Mouse (Mus musculus): Measurements from ENCODE around the gene Soat2.
A peak's percentile ranks its signal among the peaks of the same experiment; 100 is the strongest.
"Not testable (repeated sequence)": the region's sequence is repeated elsewhere in the genome, so short reads cannot be mapped to it uniquely, and the experiment has no call there.

Soat2 gene

DNA sequence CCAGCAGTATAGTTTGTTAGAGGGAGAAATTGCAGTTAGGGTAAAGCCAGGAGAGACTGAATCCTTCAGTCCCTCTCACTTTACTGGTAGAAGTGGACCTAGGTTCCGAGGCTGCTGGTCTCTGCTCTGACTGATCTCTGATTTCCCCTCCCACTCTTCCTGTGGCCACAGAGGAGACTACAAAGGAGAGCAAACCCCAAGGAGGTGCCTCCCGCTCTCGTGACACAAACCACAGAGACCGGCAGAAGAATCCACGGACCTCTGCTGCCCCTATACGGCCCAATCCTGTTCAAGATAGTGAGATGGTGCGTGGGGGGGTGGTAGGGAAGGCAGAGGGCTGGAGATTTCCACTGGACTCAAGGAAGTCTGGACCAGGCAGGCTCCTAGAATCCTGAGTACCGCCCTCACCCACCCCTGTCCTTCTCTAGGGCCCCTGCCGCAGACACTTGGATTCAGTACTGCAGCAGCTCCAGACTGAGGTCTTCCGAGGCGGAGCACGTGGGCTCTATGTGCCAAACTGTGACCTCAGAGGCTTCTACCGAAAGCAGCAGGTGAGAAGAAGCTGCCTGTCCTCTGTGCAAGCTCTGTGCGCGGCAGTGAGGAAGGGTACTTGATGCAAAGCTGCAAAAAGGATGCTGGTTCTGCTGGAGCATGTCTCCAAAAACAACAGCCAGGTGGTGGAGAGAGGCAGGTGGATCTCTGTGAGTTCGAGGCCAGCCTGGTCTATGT, 2.5 kb upstream of the Soat2 start:
- DNase-seq = no peak

DNA sequence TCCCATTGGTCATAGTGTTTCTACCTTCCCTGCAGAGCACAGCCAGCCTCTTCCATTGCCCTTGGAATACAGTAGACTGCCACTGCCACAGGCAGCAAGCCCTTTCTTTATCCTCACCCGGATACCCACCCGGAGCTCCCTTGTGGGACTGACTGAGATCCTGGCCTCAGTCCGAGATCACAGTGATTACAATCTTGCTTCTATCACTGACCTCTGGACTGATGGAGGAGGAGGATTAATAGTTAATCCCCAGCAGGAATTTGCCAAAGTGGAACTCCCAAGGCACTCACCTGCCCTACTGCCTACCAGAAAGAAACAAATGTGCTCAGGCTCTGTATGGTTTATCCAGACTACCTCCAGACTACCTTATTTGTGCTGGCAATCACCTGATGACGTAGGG, 765 bp upstream of the Soat2 start:
- DNase-seq = no peak

DNA sequence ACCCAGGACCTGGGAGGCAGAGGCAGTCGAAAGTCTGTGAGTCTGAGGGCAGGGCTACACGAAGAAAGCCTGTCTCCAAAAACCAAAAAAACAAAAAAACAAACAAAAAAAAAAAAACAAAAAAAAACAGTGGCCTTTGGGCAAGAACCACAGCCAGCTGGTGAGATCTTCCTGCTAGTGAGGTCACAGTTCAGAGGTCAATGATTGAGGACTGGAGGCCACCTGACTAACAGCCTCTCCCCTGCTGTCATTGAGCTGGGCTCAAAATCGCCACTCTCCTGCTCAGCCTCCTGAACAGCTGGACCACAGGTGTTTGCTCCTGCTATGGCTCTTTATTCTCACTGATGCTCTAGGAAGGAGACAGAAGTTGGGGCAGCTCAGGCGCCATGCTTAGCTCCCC, 2.3 kb downstream of the Soat2 start:
- DNase-seq = no peak

DNA sequence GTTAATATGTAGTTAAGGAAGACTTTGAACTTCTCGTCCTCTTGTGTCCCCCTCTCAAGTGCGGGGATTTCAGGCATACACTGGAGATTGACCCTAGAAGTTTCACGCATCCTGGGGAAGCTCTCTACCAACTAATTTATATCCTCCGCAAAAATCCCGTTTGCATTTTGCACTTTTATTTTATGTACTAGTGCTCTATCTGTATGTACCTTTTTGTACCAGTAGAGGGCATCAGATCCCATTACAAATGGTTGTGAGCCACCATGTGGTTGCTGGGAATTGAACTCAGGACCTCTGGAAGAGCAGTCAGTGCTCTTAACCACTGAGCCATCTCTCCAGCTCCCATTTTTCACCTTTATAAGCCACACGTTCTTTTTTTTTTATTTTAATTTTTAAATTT, 4.7 kb downstream of the Soat2 start:
- not testable (repeated sequence) for DNase-seq

DNA sequence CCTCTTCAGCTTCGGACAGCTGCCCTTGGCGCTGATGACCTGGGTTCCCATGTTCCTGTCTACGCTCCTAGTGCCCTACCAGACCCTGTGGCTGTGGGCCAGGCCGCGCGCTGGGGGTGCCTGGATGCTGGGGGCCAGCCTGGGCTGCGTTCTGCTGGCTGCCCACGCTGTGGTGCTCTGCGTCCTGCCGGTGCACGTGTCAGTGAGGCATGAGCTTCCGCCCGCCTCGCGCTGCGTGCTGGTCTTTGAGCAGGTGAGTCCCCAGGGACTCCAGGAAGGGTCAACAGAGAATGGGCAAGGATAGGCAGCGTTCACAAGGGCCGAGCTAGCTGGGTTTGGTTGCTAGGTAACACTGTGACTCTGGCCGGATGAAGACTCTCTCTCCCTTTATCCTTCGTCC, 6.5 kb downstream of the Soat2 start:
- no peak for DNase-seq

DNA sequence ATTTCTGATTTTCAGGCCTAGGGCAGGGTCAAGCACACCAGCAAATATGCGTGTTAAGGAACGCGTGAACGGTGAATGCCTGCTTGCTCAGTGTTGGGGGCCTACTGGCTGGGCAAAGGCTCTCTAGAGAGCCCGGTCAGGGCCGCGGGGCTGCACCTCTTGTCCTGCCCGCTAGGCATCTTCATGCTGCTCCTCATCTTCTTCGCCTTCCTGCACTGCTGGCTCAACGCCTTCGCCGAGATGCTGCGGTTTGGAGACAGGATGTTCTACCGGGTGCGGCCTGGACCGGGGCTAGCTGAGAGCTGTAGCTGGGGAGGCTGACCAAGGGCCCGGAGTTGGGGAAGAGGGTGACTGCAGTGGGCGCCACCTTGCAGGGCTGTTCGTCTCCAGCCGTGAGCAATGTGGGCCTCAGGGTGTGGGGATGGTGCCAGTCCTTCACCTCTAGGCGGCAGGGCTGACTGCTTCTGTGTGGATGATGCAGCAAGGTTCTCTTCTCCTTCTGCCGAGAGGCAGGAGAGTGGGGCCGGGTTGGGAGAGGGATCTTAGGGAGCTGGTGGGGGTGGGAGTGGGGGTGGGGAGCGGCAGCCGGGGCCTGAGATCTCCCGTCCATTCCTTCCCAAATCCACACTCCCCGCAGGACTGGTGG, 10.2 kb downstream of the Soat2 start:
- peak; percentile 33 for DNase-seq

DNA sequence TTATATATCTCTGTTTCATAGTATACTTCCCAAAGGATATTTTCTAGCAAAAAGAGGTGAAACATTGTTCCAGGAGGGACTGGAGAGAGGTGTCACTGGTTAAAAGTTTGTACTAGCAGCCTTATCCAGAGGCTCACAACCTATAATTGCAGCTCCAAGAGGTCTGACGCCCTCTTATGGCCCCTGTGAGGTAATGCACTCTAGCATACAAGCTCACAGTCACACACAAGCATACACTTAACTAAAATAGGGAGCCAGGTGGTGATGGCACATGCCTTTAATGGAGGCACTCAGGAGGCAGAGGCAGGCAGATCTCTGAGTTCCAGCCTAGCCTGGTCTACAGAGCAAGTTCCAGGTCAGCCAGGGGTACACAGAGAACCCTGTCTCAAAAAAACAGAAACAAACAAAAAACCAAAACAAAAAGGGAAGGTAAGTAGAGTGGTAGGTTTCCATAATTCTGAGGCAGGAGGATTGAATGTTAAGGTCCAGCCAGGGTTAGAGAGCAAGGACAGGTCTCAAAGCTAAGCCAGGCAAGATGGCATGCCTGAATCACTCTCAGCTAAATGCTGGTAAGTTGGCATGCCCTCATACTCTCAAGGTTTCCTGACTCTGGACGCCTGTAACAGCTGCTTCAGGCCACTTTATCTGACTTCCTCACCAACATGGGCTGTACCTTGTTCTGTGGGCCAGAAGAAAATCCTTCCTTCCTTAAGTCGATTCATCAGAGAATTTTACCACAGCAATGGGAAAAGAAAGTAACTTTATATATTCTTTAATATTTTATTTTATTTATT, 13.8 kb downstream of the Soat2 start:
- DNase-seq = no peak

DNA sequence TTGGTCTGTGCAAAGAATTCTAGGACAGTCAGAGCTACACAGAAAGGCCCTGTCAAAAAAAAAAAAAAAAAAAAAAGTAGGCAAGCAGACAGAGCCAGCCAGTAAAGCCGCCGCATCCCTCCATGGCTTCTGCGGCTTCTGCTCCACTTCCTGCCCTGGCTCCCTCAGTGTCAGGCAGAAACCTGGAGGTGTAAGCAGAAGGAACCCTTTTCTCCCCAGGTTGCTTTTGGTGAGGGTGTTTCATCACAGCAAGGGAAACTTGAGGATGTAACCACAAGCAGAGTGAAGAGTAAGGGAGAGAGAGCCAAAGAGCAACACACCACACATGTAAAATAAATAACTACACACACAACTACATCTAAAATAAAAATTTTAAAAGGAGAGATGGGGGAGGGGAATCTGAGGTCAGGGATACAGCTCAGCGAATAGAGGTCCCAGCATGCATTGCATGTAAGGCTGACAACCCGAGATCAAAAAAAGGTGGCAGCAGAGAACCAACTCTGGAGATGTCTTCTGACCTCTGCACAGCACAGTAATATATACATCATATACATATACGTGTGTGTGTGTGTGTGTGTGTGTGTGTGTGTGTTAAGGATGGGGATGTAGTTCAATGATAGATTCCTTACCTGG, 15.3 kb downstream of the Soat2 start:
- DNase-seq = peak; percentile 56

DNA sequence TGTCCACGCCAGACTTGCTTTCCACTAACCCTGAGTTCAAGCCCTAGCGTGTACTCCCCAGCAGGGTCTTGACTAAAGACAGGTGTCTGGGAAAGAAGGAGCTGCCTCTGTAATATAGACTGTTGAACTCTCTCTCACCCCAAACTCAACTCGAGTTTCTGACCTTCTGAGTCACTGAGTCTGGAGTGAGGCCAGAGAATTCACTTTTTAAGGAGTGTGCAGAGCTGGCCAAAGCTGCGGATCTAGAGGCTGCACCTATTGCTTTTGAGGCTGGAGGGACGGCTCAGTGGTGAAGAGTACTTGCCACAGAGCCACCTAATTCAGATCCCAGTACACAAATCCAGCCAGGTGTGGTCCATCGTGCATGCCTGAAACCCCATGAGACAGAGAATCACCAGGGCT, 17.3 kb downstream of the Soat2 start:
- DNase-seq = no peak

DNA sequence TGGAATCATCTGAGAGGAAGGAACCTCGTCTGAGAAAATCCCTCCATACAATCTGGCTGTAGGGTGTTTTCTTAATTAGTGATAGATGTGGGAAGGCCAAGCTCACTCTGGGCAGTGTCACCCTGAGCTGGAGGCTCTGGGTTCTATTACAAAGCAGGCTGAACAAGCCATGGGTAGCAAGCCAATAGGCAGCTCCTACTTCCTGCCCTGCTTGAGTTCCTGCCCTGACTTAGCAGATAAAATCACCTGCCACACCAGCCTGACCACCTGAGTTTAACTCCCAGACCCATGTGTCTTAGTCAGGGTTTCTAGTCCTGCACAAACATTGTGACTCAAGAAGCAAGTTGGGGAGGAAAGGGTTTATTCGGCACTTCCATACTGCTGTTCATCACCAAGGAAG, 18.7 kb downstream of the Soat2 start:
- no peak for DNase-seq

DNA sequence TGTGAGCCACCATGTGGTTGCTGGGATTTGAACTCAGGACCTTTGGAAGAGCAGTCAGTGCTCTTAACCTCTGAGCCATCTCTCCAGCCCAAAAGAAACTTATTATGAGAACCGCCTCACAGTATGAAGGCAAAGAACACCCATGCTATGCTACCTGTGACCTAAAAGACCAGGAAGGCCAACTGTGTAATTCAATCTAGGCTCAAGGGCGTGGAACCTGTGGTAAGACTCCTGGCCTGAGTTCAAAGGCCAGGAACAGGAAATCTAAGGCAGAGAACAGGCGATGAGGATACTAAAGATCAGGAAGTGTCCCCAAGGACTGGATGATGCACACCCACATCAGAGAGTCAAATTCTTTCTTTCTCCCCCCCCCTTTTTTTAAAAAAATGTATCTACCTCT, 23.3 kb downstream of the Soat2 start:
- no peak for DNase-seq

DNA sequence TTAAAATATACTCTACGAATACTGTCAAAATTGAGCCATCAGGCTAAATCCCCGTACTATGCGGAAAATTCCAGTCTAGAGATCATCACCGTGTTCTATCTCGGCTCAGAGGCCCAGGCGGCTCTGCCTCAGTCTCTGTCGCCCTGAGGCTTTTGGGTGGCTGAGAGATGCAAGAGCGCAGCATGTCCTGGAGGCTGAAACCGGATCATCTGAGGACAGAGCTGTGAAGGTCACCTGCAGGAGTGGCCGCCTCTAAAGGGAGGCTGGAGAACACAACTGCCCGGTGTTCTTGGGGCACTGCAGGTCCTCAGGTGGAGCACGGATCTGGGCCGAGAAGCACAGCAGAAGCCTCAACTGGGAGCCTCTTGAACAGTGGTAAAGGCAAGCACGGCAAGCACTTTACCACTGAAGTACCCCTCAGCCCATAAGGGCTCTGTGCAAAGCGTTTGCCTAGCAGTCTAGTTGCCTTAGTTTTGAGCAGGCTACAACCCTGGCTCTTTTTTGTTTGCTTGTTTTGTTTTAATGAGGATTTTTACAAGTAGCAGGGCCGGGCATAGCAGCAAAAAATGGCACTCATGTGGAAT, 25.5 kb downstream of the Soat2 start:
- DNase-seq = no peak

DNA sequence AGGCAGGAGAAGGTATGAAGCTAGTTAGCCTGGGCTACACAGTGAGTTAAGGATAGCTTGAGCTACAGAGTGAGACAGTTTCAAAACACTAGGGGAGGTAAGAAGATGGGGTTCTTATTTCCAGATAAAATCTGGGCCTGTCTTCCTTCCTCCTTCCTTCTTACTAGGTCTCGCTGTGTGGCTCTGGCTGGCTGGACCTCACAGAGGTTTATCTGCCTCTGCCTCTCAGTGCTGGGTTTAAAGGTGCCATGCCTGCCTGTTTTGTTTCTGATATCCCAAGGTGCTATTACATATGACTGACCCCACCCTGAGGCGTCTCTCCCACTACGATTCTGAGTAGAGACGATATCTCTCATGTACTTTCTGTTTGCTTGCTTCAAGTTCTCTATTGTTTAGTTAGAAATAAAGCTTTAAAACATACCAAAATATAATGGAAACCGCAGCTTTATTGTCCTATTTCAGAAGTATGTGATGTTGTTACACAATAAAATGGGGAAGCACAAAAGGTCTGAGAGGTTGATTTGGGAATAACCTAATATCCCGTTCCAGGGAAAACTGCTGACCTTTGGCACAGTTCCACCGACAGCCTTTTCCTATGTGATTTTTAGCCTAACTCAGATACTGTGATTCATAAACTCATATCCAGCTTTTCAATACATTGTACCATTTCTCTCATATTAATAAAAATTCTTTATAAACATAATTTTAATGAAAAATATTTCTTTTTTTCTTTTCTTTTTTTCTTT, 26.4 kb downstream of the Soat2 start:
- no peak for DNase-seq

DNA sequence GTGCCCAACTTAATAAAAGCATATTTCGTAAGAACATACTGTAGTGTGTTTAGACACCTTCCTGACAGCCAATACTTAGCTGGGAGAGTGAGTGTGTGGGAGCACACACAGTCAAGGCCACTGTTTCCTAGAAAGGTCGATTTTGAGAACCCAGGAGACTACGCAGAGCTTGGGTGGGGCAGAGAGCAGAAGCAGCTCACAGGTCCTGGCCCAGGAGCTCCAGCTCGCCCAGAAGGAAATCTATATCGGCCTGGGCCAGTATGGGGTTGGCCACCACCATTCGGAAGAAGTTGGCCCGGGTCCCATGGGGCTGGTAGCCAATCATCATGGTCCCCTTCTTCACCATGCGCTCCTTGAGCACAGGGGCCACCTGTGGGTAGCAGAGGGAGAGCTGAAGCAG, 27.1 kb downstream of the Soat2 start:
- no peak for DNase-seq

DNA sequence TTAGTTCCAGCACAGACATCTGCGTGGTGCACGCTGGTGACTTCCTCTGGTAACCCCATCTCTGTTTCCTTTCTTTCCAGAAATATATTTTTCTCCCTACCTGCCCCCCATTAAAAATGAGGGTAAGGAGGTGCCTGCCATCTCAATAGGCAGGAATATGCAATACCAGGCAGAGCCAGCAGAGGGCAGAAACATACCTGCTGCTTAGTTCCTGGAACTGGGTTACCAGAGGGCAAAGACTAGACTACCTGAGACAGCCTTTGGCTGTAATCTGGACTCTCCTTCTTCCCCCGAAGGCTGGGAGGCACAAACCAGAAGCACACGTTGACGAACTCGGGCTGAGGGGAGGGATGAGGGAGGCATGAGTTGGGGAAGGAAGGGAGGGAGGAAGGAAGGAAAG, 28.0 kb downstream of the Soat2 start:
- DNase-seq = peak; percentile 88

DNA sequence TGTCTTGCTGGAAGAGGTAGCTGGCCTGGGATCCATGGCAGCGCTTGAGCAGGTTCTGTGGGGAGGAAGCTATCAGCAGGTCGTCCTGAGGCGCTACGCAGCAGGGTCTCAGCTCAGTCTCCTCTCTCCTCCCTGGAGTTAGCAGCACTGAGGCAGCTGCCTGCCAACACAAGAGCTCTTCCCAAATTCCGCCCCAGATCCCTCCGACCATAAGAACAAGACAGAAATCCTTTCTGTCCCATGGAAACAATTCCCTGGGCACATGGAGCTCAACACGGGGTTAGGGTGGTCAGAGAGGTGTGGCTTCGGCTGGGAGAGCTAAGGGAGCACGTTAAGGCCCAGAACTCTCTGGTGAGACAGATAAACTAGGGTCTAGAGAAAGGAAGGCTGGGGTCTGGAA, 28.8 kb downstream of the Soat2 start:
- DNase-seq = no peak

DNA sequence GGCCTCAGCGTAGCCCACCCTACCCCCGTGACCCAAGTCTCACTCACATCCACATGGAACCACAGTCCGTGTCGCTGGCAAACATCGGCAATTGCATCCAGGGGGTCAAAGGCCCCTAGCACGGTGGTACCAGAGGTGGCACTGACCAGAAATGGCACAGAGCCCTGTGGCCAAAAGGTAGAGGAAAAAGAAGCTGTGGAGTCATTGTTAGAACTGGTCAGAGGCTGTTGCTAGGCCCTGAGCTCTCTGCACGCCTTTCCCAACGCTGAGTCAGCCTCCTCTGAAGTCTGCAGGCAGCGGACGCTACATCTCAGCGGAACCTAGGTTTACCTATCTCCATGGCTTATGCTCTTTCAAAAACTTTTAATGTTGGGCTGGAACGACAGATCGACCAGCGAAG, 29.6 kb downstream of the Soat2 start:
- no peak for DNase-seq

DNA sequence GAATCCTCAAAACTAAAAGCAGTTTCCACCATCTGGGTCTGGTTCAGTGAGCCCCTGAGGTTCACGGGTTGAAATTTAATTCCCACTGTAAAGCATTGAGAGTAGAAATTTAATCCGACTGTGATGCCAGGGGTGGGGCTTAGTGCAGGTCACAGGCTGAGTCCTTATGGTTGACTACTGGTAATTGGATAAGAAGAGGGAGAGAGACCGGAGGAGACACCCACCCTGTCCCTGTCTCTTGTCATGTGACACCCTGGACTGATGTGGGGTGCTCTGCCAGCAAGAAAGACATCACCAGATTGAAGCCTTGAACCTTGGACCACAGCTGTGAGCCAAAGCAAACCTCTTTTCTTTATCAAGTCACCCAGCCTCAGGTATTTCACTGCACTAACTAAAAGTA, 32.8 kb downstream of the Soat2 start:
- DNase-seq = no peak

DNA sequence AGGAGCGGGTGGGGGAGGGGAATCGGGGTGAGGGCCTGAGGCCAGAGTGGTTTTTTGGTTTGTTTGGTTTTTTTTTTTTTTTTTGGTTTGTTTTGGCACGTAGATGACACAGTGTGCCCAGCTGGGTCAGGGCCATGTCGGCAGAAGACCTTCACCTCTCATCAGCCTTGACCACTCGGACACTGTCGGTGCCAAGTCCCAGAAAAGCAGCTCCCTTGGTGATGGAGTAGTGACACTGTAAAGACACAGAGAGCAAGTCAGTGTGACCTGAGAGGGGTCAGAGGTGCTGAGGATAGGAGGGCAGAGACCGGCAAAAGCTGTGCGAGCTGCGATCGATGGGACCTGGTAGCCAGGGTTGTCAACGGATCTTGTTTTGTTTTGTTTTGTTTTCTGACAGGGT, 35.9 kb downstream of the Soat2 start:
- DNase-seq = no peak

DNA sequence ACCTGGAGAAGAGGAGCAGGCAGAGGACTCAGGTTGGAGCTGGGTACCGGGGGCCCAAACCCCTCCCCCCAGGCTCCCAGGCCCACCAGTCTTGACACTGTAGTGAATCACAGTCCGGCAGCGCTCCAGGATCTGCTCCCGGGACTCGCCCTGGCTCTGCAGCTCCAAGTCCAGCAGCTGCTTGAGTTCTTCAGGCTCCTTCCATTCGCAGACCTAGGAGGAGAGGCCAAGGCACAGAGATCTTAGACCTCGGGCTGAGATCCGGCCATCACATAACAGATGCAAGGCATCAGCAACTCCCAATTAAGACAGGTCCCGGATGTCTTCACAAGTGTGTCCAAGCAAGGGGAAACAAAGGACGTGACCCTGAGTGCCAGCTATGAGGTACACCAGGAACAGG, 37.8 kb downstream of the Soat2 start:
- DNase-seq = no peak

DNA sequence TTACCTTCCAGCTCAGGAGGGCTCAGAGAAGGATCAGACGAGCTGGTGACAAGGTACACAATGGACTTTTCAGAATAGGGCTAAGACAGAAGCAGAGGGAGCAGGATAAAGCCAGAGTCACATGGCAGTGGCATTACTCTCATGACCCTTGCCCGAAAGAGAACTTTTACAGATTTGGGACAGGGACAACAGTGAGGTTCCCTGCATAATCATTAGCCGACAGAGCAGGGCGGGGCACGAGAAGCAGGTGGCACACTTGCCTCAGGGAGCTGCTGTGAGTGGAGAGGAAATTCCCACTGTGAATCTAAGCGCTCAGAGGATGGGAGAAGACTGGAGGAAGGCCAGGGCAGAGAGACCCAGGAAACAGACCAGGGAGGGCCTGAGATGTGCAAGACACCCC, 38.6 kb downstream of the Soat2 start:
- no peak for DNase-seq

DNA sequence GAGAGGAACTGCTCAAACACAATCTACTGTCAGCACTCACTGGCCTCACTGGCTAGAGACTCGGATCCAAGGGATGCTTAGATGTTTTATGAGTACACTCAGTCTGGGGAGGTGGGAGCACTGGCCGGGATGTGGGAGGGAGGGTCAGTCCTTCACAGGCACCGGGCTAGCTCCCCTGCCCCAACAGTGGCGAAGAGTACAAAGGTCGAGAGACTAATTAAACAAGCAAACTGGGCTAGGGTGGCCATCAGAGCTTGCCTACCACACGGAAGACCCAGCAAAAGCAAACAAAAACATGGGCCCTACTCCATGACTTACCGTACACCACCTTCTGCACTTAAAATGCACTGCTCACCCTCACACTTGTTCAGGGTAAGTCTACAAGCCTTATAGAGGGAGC, 41.4 kb downstream of the Soat2 start:
- no peak for DNase-seq

Data from thymus, postnatal 14 days (tissue).